In the genomic region with DNA sequence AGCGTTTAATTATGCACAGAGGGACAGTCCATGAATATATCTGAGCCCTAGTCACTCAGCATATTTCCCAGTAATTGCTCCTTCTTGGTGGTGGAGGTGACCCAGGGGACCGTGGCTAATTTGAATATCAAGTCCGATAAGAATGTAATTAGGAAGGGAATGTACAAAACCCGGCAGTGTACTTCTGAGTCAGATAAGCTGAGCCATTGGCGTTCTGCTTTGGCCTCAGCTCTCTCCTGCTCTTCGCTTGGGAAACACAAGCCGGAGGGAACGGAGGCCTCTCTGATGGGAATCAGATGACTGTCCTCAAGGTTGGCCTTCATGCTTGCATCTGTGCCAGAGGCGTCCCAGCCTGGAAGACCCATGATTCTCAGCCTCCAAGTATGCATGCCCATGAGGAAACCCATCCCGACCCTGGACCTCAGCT, we compare ENCODE assay signal across 18 mouse cellular contexts. TPM values are rescaled to one million over a fixed set of nuclear protein-coding genes. Genes with fewer than 3 reads are reported as not detected.
DNase-seq lines count a peak whose midpoint lies in the region; ATAC-seq and TF ChIP-seq lines count a peak whose summit lies in the region.
"Had no signal": no experiment of that assay in that cellular context is flagged by ENCODE, and none has a peak within 500 bp of the region (broad histone marks: within the 10 kb centered on the region; RNA-seq: fewer than 3 reads in every experiment).

No protein-coding gene starts in this region.

- H3K4me1 ChIP-seq in neural tube, embryonic 12.5 days, result peaks cover 18% of the 10 kb centered on the region
- H3K4me1 ChIP-seq in hindbrain, postnatal 0 days (ENCODE audit: insufficient read depth, low read length), result no peaks in the 10 kb centered on the region; the same call in 1 of the 2 replicates
- H3K4me1 ChIP-seq in lung, adult 2 months (ENCODE audit: control insufficient read depth, insufficient read depth, low read length), result no peaks in the 10 kb centered on the region
- H3K4me1 ChIP-seq: liver, embryonic 12.5 days had no signal

- H3K27me3 ChIP-seq in neural tube, embryonic 12.5 days (replicated peaks), result no peaks in the 10 kb centered on the region; the same call in 1 of the 2 replicates
- H3K27me3 ChIP-seq in hindbrain, postnatal 0 days (ENCODE audit: insufficient read depth, low read length), result no peaks in the 10 kb centered on the region
- H3K27me3 ChIP-seq: intestine, embryonic 15.5 days had no signal

- 0 out of 2 replicates have a peak overlapping the region, but pooled peaks have one; percentile 9 for H3K4me2 ChIP-seq in neural tube, embryonic 12.5 days (replicated peaks)
- H3K4me2 ChIP-seq in hindbrain, postnatal 0 days (ENCODE audit: low read depth, low read length), result no peak overlapping the region
- H3K4me2 ChIP-seq: intestine, embryonic 15.5 days; liver, embryonic 12.5 days had no signal

- no peaks in the 10 kb centered on the region for H3K9me3 ChIP-seq in neural tube, embryonic 12.5 days
- no peaks in the 10 kb centered on the region for H3K9me3 ChIP-seq in hindbrain, postnatal 0 days (ENCODE audit: low read length)
- H3K9me3 ChIP-seq: intestine, embryonic 15.5 days had no signal

- no peak overlapping the region for H3K27ac ChIP-seq in neural tube, embryonic 12.5 days
- H3K27ac ChIP-seq in hindbrain, postnatal 0 days, result no peak overlapping the region
- H3K27ac ChIP-seq: intestine, embryonic 15.5 days; left cerebral cortex, adult 2 months; liver, embryonic 12.5 days had no signal

- H3K36me3 ChIP-seq in neural tube, embryonic 12.5 days, result no peaks in the 10 kb centered on the region
- H3K36me3 ChIP-seq in hindbrain, postnatal 0 days (ENCODE audit: insufficient read depth, low read length), result no peaks in the 10 kb centered on the region
- H3K36me3 ChIP-seq: intestine, embryonic 15.5 days; liver, embryonic 12.5 days had no signal

- ATAC-seq in neural tube, embryonic 12.5 days (ENCODE audit: low FRiP score, low read depth), result no peak
- no peak for ATAC-seq in hindbrain, postnatal 0 days
- ATAC-seq: activated CD4-positive, CD25-positive, alpha-beta regulatory T cell, adult 4 months; intestine, embryonic 15.5 days; liver, embryonic 12.5 days had no signal

- no peak for TF ChIP-seq POLR2A in lung, adult 2 months (IDR thresholded peaks at IDR 0.05; ENCODE audit: borderline replicate concordance, extremely low read depth, low read depth, low read length)

- TF ChIP-seq CTCF in hindbrain, postnatal 0 days (IDR thresholded peaks at IDR 0.05; ENCODE audit: low read depth), result no peak
- TF ChIP-seq CTCF in lung, adult 2 months (IDR thresholded peaks at IDR 0.05; ENCODE audit: insufficient read depth, low read length), result no peak

- DNase-seq in adrenal gland, postnatal 10 days, result peak; percentile 59
- no peak for DNase-seq in adrenal gland, postnatal 4 days (ENCODE audit: low spot score in 2 of 2)
- no peak for DNase-seq in neural tube, embryonic 10.5 days (ENCODE audit: extremely low spot score, low spot score)
- peak; percentile 47 for DNase-seq in hindbrain, postnatal 0 days (ENCODE audit: low spot score)
- no peak for DNase-seq in layer of hippocampus, adult 9-10 months (ENCODE audit: low spot score)
- no peak for DNase-seq in lung, adult 2 months
- no peak for DNase-seq in layer of hippocampus, postnatal 36 days
- DNase-seq: cerebellum, adult 11 months; kidney, postnatal 10 days; lung, postnatal 14 days; thymus, adult 18-20 months had no signal

- 75% methylated on average over 10 of the region's 10 CpGs for WGBS in neural tube, embryonic 12.5 days
- WGBS in hindbrain, postnatal 0 days, result 61% methylated on average over 10 of the region's 10 CpGs
- 65% methylated on average over 10 of the region's 10 CpGs for WGBS in lung, adult 2 months

- no peak overlapping the region for H3K9ac ChIP-seq in neural tube, embryonic 12.5 days
- no peak overlapping the region for H3K9ac ChIP-seq in hindbrain, postnatal 0 days (replicated peaks; ENCODE audit: low read length)
- H3K9ac ChIP-seq: intestine, embryonic 15.5 days; liver, embryonic 12.5 days had no signal

- no peak overlapping the region for H3K4me3 ChIP-seq in neural tube, embryonic 12.5 days
- H3K4me3 ChIP-seq in hindbrain, postnatal 0 days (ENCODE audit: low read length), result no peak overlapping the region
- no peak overlapping the region for H3K4me3 ChIP-seq in lung, adult 2 months (replicated peaks; ENCODE audit: extremely low read depth, low read depth, low read length)
- H3K4me3 ChIP-seq: intestine, embryonic 15.5 days; left cerebral cortex, adult 2 months; liver, embryonic 12.5 days had no signal

RNA-seq across cellular contexts. Expression of gene Gm11733, which starts 54.8 kb away (rescaled TPM):
- total RNA-seq in adrenal gland, postnatal 10 days (2021), result not detected
- not detected for total RNA-seq in adrenal gland, postnatal 4 days (2021)
- polyA plus RNA-seq in neural tube, embryonic 12.5 days (2016; fragmentation: Nextera tagmentation; extraction: Ambion mirVana), result 0.08 TPM in 1 of 2 replicates, not detected in the other
- total RNA-seq in hindbrain, postnatal 0 days (2014; rRNA removed), result 0.10 TPM in 1 of 2 replicates, not detected in the other
- 0.13 TPM in 1 of 2 replicates, not detected in the other for polyA plus RNA-seq in hindbrain, postnatal 0 days (2015; fragmentation: Nextera tagmentation; extraction: Ambion mirVana)
- polyA plus RNA-seq in lung, adult 2 months (2012; rRNA removed), result not detected in 2 replicates
- total RNA-seq in layer of hippocampus, postnatal 36 days (2021), result under 1 TPM in 1 of 2 experiments, not detected in 1; 0.15 TPM
- total RNA-seq: ES-E14 had no signal
- polyA plus RNA-seq: intestine, embryonic 15.5 days; liver, embryonic 12.5 days; spleen, adult 2 months had no signal

Comparison
In these comparisons a context has a peak if more than half of its experiments do, and no peak if none do; other contexts are left out.
1. DNase-seq: peak in adrenal gland, postnatal 10 days (single experiment) and hindbrain, postnatal 0 days (single experiment); none in adrenal gland, postnatal 4 days (0 of 2), neural tube, embryonic 10.5 days (single experiment), layer of hippocampus, adult 9-10 months (single experiment), lung, adult 2 months (single experiment) and layer of hippocampus, postnatal 36 days (0 of 2).